Mouse (Mus musculus): ENCODE results near the gene Sec14l2.
A peak's percentile ranks its signal among the peaks of the same experiment; 100 is the strongest.

DNA sequence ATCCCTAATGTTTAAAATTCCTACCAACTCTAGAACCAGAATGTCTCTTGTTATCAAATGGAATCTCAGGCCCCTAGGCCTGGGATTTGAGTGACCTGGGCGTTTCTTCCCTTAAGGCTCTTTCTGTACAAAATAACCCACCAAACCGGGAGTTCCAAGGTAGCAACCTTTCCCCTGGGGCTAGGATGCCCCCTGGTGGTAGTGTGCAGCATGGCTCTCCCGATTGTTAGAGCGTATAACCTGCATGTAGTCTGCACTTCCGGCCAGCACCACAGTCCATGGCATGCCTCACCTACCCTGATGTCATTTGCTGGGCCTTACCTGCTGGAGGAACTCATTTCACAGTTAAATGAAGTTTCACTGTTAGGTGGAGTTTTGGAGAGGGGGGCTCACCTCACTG lies 707 bp upstream of the Sec14l2 start:
- no peak for TF ChIP-seq EP300 (optimal IDR thresholded peaks at IDR 0.05)
- TF ChIP-seq CTCF (IDR thresholded peaks at IDR 0.05; ENCODE audit: low read depth), result peak; percentile 76
